Mouse (Mus musculus): ENCODE measurements around the gene Hsdl1.

GRCm38 (mm10) chr8:119558603-119559401, 16.2 kb downstream of the Hsdl1 start, which contains the start of gene Mbtps1:
- TF ChIP-seq CTCF (IDR thresholded peaks at IDR 0.05) = peak; percentile 33
- peak; percentile 35 for TF ChIP-seq EP300 (IDR thresholded peaks at IDR 0.05)
